Mouse (Mus musculus): ENCODE data around the gene Grm4.

Grm4 gene

GRCm38 (mm10) chr17:27445364-27446075 lies 75.7 kb downstream of the Grm4 start:
- no peak for DNase-seq (ENCODE audit: low spot score in 2 of 2)

GRCm38 (mm10) chr17:27442538-27443113 lies 78.6 kb downstream of the Grm4 start:
- no peak for DNase-seq (ENCODE audit: low spot score in 2 of 2)

GRCm38 (mm10) chr17:27441778-27442177 lies 79.4 kb downstream of the Grm4 start:
- DNase-seq (ENCODE audit: low spot score in 2 of 2): no peak

- DNase-seq (ENCODE audit: low spot score in 2 of 2): no peak
Observed at GRCm38 (mm10) chr17:27435799-27436198, 85.4 kb downstream of the Grm4 start.

GRCm38 (mm10) chr17:27435225-27435624 lies 86.0 kb downstream of the Grm4 start:
- DNase-seq (ENCODE audit: low spot score in 2 of 2): no peak

- no peak for DNase-seq (ENCODE audit: low spot score in 2 of 2)
Observed at GRCm38 (mm10) chr17:27434066-27434465, 87.1 kb downstream of the Grm4 start.

- no peak for DNase-seq (ENCODE audit: low spot score in 2 of 2)
Observed at GRCm38 (mm10) chr17:27433179-27433680, 88.0 kb downstream of the Grm4 start.

- DNase-seq (ENCODE audit: low spot score in 2 of 2): no peak
Observed at GRCm38 (mm10) chr17:27432145-27432650, 89.0 kb downstream of the Grm4 start.

GRCm38 (mm10) chr17:27431049-27431839 lies 90.0 kb downstream of the Grm4 start:
- no peak for DNase-seq (ENCODE audit: low spot score in 2 of 2)

- no peak for DNase-seq (ENCODE audit: low spot score in 2 of 2)
Observed at GRCm38 (mm10) chr17:27429757-27430156, 91.4 kb downstream of the Grm4 start.

GRCm38 (mm10) chr17:27425016-27425415 lies 96.2 kb downstream of the Grm4 start:
- no peak for DNase-seq (ENCODE audit: low spot score in 2 of 2)

GRCm38 (mm10) chr17:27424356-27424755 lies 96.8 kb downstream of the Grm4 start:
- no peak for DNase-seq (ENCODE audit: low spot score in 2 of 2)

- peak; percentile 82 to 85 for DNase-seq (ENCODE audit: low spot score in 2 of 2)
Observed at GRCm38 (mm10) chr17:27422726-27423381, 98.3 kb downstream of the Grm4 start.

- no peak for DNase-seq (ENCODE audit: low spot score in 2 of 2)
Observed at GRCm38 (mm10) chr17:27422371-27422725, 98.9 kb downstream of the Grm4 start.

GRCm38 (mm10) chr17:27421837-27422236 lies 99.4 kb downstream of the Grm4 start:
- DNase-seq (ENCODE audit: low spot score in 2 of 2): no peak

- DNase-seq (ENCODE audit: low spot score in 2 of 2): no peak
Observed at GRCm38 (mm10) chr17:27409006-27409405, 112.2 kb downstream of the Grm4 start.

GRCm38 (mm10) chr17:27408531-27408930 lies 112.7 kb downstream of the Grm4 start:
- DNase-seq (ENCODE audit: low spot score in 2 of 2): no peak

- DNase-seq (ENCODE audit: low spot score in 2 of 2): peak in 1 of 2 experiments; percentile 38
Observed at GRCm38 (mm10) chr17:27406956-27407355, 114.2 kb downstream of the Grm4 start.

GRCm38 (mm10) chr17:27405376-27406024 lies 115.7 kb downstream of the Grm4 start:
- no peak for DNase-seq (ENCODE audit: low spot score in 2 of 2)

- DNase-seq (ENCODE audit: low spot score in 2 of 2): no peak
Observed at GRCm38 (mm10) chr17:27401200-27401599, 120.0 kb downstream of the Grm4 start.

- no peak for DNase-seq (ENCODE audit: low spot score in 2 of 2)
Observed at GRCm38 (mm10) chr17:27393931-27394330, 127.3 kb downstream of the Grm4 start.

Measured in right cerebral cortex, postnatal 10 days (tissue).